Mouse (Mus musculus) central nervous system, embryonic 18 days (tissue): ENCODE results near the gene Spata31d1d. TPM values are rescaled to one million over a fixed set of nuclear protein-coding genes. Genes with fewer than 3 reads are reported as not detected.

Experiments used
- polyA plus RNA-seq: library from polyadenylated mRNA; depleted of rRNA; stranded (reverse); fragments of >200 nt; gene quantifications from 2 replicates; pipeline ENCODE4 v1.2.3, GENCODE M21; 2012; rRNA removed

Spata31d1d gene
- polyA plus RNA-seq = not detected in 2 replicates

DNA sequence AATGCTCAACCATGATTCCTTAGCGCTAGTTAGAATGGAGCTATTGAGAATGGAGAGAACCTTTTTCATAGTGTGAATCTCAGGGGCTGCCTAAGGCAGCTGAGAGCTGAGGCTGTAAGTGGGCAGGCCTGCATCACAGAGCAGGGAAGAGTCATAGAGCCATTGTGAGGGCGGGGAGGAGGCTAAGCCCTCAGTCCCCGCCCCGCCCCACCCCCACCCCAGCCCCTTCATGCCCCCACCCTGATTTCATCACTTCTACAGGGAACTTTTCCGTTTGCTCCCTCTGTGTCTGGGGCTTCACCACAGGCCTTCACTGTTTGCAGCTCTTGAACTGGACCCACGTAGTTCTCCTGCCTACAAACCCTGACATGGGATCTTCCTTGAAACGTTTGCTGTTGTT is at the start of gene Spata31d1d:
Gene Spata31d1d (minus strand): TSS at position 101 of the 400 bp plus-strand sequence.

DNA sequence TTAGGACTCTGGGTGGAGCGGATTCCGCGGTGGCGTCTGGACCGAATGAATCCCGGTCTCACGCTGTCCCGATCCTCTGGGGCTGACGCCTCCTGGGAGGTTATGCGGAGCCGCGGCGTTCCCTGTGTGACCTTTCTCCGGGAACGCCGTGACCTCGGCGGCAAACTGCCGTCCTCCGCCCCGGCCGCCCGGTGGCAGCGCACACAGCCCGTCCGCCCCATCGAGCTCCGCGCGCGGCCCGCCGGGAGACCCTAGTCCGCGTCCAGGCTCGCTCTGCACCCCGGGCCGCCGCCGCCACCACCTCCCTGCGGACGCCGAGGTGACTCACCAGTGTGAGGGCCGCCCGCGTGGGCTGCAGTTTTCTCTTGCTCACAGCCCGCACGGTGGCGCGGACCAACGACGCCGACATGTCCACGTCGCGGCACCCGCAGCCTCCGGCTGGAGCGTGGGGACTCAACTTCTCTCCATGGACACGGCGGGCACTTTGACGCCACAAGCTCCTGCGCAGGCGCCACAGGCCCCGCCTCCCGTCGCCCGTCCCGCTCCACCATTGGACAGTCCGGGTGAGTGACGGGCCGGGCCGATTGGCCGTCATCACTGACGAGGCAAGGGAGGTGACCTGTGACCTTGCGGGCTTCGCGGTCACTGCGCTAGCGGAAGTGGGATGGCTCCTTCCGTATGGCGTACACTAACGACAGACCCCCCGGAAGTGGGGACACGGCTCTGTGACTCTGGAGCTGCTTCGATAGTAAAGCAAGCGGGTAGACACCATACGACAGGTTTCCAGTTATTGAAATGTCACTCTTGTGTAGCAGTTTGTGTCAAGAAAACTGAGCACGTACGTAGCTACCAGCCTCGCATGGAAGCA is 38.0 kb upstream of the Spata31d1d start, which contains the start of gene Isca1:
Gene Isca1 (minus strand): TSS at position 515 of the 868 bp plus-strand sequence.

DNA sequence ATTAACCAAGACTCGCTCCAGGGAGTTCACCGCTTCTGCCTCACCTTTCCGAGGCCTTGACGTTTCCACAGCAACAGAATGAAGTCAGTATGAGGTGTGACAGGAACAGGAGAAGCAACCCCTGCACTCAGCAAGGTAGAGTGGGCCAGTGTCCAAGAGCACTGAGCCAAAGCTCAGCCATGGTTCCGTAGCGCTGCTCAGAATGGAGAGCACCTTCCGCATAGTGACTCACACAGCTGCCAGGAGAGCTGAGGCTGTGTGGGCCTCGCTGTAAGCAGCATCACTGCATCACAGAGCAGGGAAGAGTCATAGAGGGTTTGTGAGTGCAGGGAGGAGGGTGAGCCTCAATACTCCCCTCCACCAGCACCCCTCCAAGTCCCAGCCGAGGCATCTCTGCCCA is 15.2 kb upstream of the Spata31d1d start, which contains the start of gene 1700014D04Rik:
Gene 1700014D04Rik (minus strand): TSS at position 42 of the 400 bp plus-strand sequence.

DNA sequence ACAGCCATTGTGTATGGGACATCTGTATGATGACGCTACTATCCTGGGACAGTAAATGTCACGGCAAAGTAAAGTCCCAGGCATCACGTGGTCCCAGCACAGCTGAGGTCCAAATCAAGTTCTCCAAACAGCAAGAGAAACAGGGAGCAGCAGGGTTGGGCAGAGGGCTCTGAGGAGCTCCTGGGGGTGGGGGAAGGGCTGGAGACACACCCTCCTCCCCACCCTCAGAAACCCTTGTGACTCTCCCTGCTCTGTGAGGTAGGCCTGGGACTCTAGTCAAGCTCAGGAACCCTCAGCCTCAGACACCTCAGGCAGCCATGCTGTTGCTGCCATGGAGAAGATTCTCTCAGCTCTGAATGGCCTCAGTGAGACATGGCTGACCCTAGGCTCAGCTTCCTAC is 19.6 kb downstream of the Spata31d1d start, which contains the start of gene Spata31d1b:
Gene Spata31d1b (plus strand): TSS at position 301 of the 400 bp plus-strand sequence.

DNA sequence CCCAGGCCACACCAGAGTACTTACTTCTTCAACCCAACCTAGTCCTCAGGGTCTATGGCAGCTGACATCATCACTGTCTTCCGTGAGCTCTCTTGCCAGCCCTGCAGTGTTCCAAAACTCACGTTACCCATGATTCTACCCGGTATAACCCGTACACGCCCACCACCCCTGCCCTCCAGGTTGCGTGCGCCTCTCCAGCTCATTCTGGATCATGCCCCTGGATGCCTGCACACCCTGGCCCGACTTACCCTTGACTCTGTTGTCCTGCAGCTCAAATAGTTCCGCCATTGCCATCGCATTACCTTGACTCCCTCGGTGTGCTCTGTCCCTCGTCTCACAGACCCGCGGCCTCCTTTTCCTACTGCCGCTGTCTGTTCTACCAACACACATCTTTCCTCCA is 21.3 kb downstream of the Spata31d1d start, which contains the start of gene Spata31d1a:
Gene Spata31d1a (minus strand): TSS at position 101 of the 400 bp plus-strand sequence.

DNA sequence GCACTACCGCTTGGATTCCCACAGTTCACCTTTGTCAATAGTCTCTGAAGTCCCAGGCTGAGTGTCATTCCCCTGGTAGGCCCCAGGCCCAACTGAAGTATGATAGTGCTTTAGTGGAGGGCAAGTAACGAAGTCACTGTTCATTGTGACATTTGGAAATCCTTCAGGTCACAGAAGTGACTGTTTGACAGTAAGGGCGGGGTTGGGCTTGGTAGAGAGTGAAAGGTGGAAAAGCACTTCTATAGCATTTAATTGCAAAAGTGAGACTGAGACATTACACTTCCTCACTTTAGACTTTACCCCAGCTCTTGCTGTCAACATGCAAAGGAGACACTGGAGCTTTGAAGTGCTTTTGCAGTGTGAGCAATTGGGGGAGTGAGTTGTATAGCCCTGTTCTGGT is 37.5 kb downstream of the Spata31d1d start, which contains the start of gene 4921517D22Rik:
Gene 4921517D22Rik (minus strand): TSS at position 101 of the 400 bp plus-strand sequence.

Other genes with a start within 250 kb of the Spata31d1d start
- 61.7 and 66.3 TPM in 2 replicates for gene Agtpbp1, start 146.5 kb downstream of the Spata31d1d start, polyA plus RNA-seq
- gene Naa35, start 146.5 kb downstream of the Spata31d1d start, polyA plus RNA-seq = 112 and 114 TPM in 2 replicates
- 12.1 and 14.7 TPM in 2 replicates for gene Golm1, start 55.9 kb downstream of the Spata31d1d start, polyA plus RNA-seq
- not detected in 2 replicates for gene 4921517D22Rik, start 37.6 kb downstream of the Spata31d1d start, polyA plus RNA-seq
- gene Spata31d1a, start 21.4 kb downstream of the Spata31d1d start, polyA plus RNA-seq = 0.01 and 0.03 TPM in 2 replicates
- 0.03 TPM in 2 replicates for gene Spata31d1b, start 19.5 kb downstream of the Spata31d1d start, polyA plus RNA-seq
- 0.11 and 0.23 TPM in 2 replicates for gene 1700014D04Rik, start 15.0 kb upstream of the Spata31d1d start, polyA plus RNA-seq
- gene Isca1, start 38.1 kb upstream of the Spata31d1d start, polyA plus RNA-seq = 132 and 140 TPM in 2 replicates
- 0.76 TPM in 1 of 2 replicates, not detected in the other for gene Gm49354, start 50.5 kb upstream of the Spata31d1d start, polyA plus RNA-seq
- 34.1 and 35.5 TPM in 2 replicates for gene Tut7, start 91.4 kb upstream of the Spata31d1d start, polyA plus RNA-seq